Mouse (Mus musculus) neural tube, embryonic 13.5 days (tissue): ENCODE data around the gene Kmt2d. TPM values are rescaled to one million over a fixed set of nuclear protein-coding genes. Genes with fewer than 3 reads are reported as not detected.

Source experiments
- ATAC-seq: fragments of 200-750 bp; cut with Nextera tagmentation; 2 replicates; pipeline ENCODE4 v1.8.0; 2017; ENCODE audit warnings: low read depth, mild to moderate bottlenecking, moderate TSS enrichment, moderate library complexity
- H3K27ac ChIP-seq: fragments of 300-500 bp; sonication (generic); replicated peaks from 2 replicates; pipeline ENCODE4 v1.5.1; 2015; ENCODE audit warnings: moderate library complexity, mild to moderate bottlenecking, inconsistent platforms
- H3K27me3 ChIP-seq: fragments of 300-500 bp; sonication (generic); 2 replicates; pipeline ENCODE4 v1.6.1; 2015; ENCODE audit warnings: mild to moderate bottlenecking, inconsistent platforms
- H3K36me3 ChIP-seq: fragments of 300-500 bp; sonication (generic); 2 replicates; pipeline ENCODE4 v1.6.1; 2015; ENCODE audit warnings: mild to moderate bottlenecking, inconsistent platforms
- H3K4me1 ChIP-seq: fragments of 300-500 bp; sonication (generic); replicated peaks from 2 replicates; pipeline ENCODE4 v1.6.1; 2015; ENCODE audit warnings: inconsistent platforms
- H3K4me2 ChIP-seq: fragments of 300-500 bp; sonication (generic); 2 replicates; pipeline ENCODE4 v1.6.1; 2015; ENCODE audit warnings: inconsistent platforms, mild to moderate bottlenecking, moderate library complexity
- H3K4me3 ChIP-seq: fragments of 300-500 bp; sonication (generic); 2 replicates; pipeline ENCODE4 v1.5.1; 2015; ENCODE audit warnings: mild to moderate bottlenecking, inconsistent platforms
- H3K9ac ChIP-seq: fragments of 300-500 bp; sonication (generic); 2 replicates; pipeline ENCODE4 v1.6.1; 2015; ENCODE audit warnings: moderate library complexity, mild to moderate bottlenecking, inconsistent platforms
- H3K9me3 ChIP-seq: fragments of 300-500 bp; sonication (generic); 2 replicates; pipeline ENCODE4 v1.6.1; 2016; ENCODE audit warnings: inconsistent platforms
- WGBS: fragments of 180-500 bp; shearing (Covaris S2); methylation state at CpG from one replicate; pipeline ENCODE4 v1.1.7; 2015; 5-methylcytosine and 5-hydroxymethylcytosine counted together
- polyA plus RNA-seq: library from polyadenylated mRNA; unstranded; fragments of >200 nt; fragmentation: Nextera tagmentation; extraction: Ambion mirVana; gene quantifications from 2 replicates; pipeline ENCODE4 v1.2.1, GENCODE M21; 2015

Gene Kmt2d
- polyA plus RNA-seq, 1 experiment from 2014 or later = 9.7 TPM

DNA sequence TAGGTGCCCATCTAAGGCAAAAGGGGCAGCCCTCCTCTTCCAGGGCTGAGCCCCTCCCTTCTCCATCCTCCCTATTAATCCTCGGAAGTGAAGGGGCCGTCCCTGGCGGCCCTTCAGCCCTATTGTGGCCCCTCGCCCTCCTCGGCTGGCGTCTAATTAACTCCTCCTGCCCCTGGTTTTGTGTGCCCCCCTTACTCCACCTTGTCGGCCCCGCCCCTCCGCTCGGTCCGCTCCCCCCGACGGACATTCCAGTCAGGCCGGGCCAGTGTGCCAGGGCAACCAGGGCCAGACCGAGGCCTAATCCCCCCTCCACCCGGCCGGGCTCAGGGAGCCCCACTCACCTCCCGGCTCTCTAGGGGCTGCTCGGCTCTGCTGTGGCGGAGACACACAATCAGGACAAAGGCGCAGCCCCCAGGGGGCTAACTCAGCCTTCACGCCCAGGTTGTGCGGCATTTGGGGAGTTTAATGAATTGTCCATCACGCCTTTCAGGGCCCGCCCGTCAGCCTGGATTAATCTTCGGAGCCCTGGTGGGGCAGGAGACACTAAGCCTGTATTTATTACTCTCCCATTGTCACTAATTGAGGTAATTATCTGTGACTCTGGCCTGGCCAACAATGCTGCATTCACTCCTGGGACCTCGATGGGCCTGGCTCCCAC, 73.0 kb downstream of the Kmt2d start:
- ATAC-seq = peak; percentile 94
- no peak overlapping the region for H3K4me3 ChIP-seq
- peak overlapping the region; percentile 28 for H3K4me2 ChIP-seq
- H3K9ac ChIP-seq = 0 out of 2 replicates have a peak overlapping the region, but pooled peaks have one; percentile 13
- H3K27ac ChIP-seq = no peak overlapping the region
- 3% methylated on average over 28 of the region's 28 CpGs for WGBS
- H3K4me1 ChIP-seq = peaks cover 35% of the 10 kb centered on the region
- H3K36me3 ChIP-seq = no peaks in the 10 kb centered on the region
- H3K27me3 ChIP-seq = peaks cover 98% of the 10 kb centered on the region
- no peaks in the 10 kb centered on the region for H3K9me3 ChIP-seq

DNA sequence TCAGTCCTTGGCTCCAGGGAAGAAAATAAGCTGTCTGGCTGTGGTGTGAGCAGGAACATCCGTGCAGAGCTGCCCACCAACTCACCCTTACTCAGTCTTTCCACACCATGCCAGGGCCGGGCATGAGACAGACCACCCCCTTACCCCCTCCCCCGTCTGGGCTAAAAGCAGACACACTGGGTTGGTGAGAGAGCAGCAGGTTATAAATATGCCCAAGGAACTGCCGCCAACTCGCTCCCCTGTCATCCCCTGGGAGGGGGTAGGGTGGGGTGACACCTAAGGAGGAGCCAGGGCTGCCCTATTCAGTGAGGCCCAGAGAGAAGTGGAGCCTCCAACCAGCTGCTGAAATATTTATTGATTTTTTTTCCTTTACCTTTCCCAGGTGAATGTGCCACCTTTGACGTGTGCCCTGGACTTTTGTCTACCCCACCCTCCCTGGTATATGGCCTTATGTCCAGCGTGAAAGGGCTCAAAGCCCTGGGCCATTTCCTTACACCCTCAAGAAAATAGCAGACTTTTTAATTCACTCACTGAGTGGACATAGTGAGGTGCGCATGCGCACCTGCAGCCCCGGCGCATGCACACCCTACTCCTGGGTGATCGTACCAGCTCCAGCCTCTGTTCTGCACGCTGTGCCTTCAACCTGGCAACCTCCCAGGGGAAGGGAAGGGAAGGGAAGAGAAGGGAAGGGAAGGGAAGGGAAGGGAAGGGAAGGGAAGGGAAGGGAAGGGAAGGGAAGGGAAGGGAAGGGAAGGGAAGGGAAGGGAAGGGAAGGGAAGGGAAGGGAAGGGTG, 74.0 kb downstream of the Kmt2d start:
- H3K4me1 ChIP-seq = peaks cover 44% of the 10 kb centered on the region
- no peak overlapping the region for H3K4me3 ChIP-seq
- WGBS = 4% methylated on average over 13 of the region's 13 CpGs
- no peak overlapping the region for H3K4me2 ChIP-seq
- H3K9ac ChIP-seq = no peak overlapping the region
- H3K27me3 ChIP-seq = peaks cover 98% of the 10 kb centered on the region
- no peak overlapping the region for H3K27ac ChIP-seq
- ATAC-seq = no peak
- no peaks in the 10 kb centered on the region for H3K36me3 ChIP-seq
- H3K9me3 ChIP-seq = no peaks in the 10 kb centered on the region

DNA sequence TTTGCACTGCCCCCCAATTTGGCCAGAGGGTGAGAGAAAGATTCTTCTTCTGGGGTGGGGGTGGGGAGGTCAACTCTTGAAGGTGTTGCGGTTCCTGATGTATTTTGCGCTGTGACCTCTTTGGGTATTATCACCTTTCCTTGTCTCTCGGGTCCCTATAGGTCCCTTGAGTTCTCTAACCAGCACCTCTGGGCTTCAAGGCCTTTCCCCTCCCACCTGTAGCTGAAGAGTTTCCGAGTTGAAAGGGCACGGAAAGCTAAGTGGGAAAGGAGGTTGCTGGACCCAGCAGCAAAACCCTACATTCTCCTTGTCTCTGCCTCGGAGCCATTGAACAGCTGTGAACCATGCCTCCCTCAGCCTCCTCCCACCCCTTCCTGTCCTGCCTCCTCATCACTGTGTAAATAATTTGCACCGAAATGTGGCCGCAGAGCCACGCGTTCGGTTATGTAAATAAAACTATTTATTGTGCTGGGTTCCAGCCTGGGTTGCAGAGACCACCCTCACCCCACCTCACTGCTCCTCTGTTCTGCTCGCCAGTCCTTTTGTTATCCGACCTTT, 77.8 kb downstream of the Kmt2d start:
- ATAC-seq = no peak

DNA sequence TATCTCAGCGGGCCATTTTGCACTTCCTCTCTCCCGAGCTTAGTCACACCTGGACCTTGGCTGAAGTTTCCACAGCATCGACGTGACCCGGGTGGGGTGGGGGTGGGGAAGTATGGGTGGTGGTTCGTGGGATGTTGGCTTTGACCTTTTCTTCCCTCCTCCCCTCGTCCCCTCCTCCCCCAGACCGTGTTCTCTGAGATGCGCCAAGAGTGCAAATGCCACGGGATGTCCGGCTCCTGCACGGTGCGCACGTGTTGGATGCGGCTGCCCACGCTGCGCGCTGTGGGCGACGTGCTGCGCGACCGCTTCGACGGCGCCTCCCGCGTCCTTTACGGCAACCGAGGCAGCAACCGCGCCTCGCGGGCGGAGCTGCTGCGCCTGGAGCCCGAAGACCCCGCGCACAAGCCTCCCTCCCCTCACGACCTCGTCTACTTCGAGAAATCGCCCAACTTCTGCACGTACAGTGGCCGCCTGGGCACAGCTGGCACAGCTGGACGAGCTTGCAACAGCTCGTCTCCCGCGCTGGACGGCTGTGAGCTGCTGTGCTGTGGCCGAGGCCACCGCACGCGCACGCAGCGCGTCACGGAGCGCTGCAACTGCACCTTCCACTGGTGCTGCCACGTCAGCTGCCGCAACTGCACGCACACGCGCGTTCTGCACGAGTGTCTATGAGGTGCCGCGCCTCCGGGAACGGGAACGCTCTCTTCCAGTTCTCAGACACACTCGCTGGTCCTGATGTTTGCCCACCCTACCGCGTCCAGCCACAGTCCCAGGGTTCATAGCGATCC, 78.6 kb downstream of the Kmt2d start:
- Histone ChIP-seq H3K4me1 (peaks cover 49% of the 10 kb centered on the region), H3K9me3 (no peaks in the 10 kb centered on the region), H3K9ac (peak overlapping the region; percentile 43; the same call in 1 of the 2 replicates), H3K4me2 (peak overlapping the region; percentile 56), H3K27me3 (peaks cover 98% of the 10 kb centered on the region), H3K4me3 (peak overlapping the region; percentile 35), H3K27ac (no peak overlapping the region), H3K36me3 (no peaks in the 10 kb centered on the region)
- 1% methylated on average over 74 of the region's 75 CpGs for WGBS
- 0 out of 2 replicates have a peak, but pooled peaks have one; percentile 37 for ATAC-seq

More for the DNA sequence above, 77.8 kb downstream of the Kmt2d start:
- Histone ChIP-seq H3K9ac (peak overlapping the region; percentile 43; the same call in 1 of the 2 replicates), H3K27ac (no peak overlapping the region), H3K36me3 (no peaks in the 10 kb centered on the region), H3K27me3 (peaks cover 98% of the 10 kb centered on the region), H3K4me3 (peak overlapping the region; percentile 35), H3K4me1 (peaks cover 57% of the 10 kb centered on the region), H3K4me2 (peak overlapping the region; percentile 56), H3K9me3 (no peaks in the 10 kb centered on the region)
- 3% methylated on average over 13 of the region's 13 CpGs for WGBS

DNA sequence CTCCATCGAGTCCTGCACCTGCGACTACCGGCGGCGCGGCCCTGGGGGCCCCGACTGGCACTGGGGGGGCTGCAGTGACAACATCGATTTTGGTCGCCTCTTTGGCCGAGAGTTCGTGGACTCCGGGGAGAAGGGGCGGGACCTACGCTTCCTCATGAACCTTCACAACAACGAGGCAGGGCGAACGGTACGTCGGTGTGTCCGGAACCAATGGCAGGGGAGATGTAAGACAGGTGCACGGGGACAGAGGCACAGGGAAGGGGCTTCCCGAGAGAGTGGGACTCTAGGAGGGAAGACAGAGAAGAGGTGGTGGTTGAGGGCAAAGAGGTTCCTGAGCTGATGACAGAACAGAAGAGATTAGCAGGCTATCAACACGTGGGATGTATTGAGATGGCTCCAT, 79.2 kb downstream of the Kmt2d start:
- ATAC-seq = no peak

DNA sequence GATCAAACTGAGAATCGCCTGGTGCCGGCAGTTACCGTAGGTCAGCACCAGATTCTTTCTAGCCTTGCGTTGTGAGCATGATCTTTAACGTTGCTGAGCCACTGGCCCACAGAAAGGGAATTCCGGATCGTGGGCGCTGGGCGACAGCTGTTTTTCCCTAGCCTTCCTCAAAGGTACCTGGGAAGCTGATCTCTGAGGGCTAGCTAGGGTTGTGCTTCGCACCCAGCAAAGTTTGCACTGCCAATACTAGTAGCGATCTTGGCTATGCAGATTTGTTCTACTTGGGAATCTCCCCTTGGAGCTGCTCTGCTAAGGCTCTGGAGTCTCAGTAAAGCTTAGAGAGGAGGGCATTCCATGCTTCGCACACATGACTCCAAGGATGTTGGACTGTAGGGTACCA, 79.8 kb downstream of the Kmt2d start:
- H3K9me3 ChIP-seq = no peaks in the 10 kb centered on the region
- H3K9ac ChIP-seq = peak overlapping the region; percentile 45; the same call in 1 of the 2 replicates
- peaks cover 100% of the 10 kb centered on the region for H3K27me3 ChIP-seq
- 0% methylated on average over 12 of the region's 12 CpGs for WGBS
- H3K4me2 ChIP-seq = peak overlapping the region; percentile 41
- H3K4me3 ChIP-seq = peak overlapping the region; percentile 35
- peaks cover 38% of the 10 kb centered on the region for H3K4me1 ChIP-seq
- no peak for ATAC-seq
- H3K27ac ChIP-seq = no peak overlapping the region
- no peaks in the 10 kb centered on the region for H3K36me3 ChIP-seq

More for the DNA sequence above, 79.2 kb downstream of the Kmt2d start:
- peaks cover 43% of the 10 kb centered on the region for H3K4me1 ChIP-seq
- H3K9ac ChIP-seq = no peak overlapping the region
- peak overlapping the region; percentile 41; the same call in 1 of the 2 replicates for H3K4me2 ChIP-seq
- H3K27ac ChIP-seq = no peak overlapping the region
- H3K36me3 ChIP-seq = no peaks in the 10 kb centered on the region
- under 1% methylated on average over 23 of the region's 23 CpGs for WGBS
- H3K9me3 ChIP-seq = no peaks in the 10 kb centered on the region
- H3K27me3 ChIP-seq = peaks cover 100% of the 10 kb centered on the region
- H3K4me3 ChIP-seq = peak overlapping the region; percentile 35

DNA sequence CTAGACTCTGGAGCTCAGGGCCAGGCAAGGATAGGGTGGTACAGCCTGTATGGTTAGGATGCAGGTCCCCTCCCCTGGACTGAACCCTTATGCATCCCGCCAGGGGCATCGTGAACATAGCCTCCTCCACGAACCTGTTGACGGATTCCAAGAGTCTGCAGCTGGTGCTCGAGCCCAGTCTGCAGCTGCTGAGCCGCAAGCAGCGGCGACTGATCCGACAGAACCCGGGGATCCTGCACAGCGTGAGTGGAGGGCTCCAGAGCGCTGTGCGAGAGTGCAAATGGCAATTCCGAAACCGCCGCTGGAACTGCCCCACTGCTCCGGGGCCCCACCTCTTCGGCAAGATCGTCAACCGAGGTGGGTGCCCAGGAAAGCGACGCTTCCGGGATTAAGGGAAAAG, 80.2 kb downstream of the Kmt2d start:
- Histone ChIP-seq H3K9ac (peak overlapping the region; percentile 45; the same call in 1 of the 2 replicates), H3K9me3 (no peaks in the 10 kb centered on the region), H3K4me1 (peaks cover 38% of the 10 kb centered on the region), H3K36me3 (no peaks in the 10 kb centered on the region), H3K4me2 (peak overlapping the region; percentile 41), H3K27me3 (peaks cover 98% of the 10 kb centered on the region), H3K27ac (no peak overlapping the region), H3K4me3 (peak overlapping the region; percentile 35)
- no peak for ATAC-seq
- WGBS = under 1% methylated on average over 23 of the region's 23 CpGs

DNA sequence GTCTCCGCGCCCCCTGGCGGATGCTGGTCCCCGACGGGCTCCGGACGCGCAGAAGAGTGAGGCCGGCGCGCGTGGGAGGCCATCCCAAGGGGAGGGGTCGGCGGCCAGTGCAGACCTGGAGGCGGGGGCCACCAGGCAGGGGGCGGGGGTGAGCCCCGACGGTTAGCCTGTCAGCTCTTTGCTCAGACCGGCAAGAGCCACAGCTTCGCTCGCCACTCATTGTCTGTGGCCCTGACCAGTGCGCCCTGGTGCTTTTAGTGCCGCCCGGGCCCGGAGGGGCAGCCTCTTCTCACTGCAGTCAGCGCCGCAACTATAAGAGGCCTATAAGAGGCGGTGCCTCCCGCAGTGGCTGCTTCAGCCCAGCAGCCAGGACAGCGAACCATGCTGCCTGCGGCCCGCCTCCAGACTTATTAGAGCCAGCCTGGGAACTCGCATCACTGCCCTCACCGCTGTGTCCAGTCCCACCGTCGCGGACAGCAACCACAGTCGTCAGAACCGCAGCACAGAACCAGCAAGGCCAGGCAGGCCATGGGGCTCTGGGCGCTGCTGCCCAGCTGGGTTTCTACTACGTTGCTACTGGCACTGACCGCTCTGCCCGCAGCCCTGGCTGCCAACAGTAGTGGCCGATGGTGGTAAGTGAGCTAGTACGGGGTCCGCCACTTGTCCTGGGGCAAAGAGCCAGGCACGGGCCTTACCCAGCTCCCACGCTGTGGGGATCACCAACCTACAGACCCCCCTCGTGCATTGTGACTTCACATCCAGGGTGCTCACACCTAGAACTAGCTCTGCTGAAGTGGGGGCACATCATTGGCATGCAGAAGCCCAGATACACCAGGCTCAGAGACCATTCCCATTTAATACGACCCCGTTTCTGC, 81.1 kb downstream of the Kmt2d start, which contains the start of gene Wnt1:
Gene Wnt1, plus strand, starts transcription at position 197 of the 875 bp plus-strand sequence.
- H3K4me1 ChIP-seq = peaks cover 38% of the 10 kb centered on the region
- H3K9me3 ChIP-seq = no peaks in the 10 kb centered on the region
- no peak within 1 kb of the TSS for H3K27ac ChIP-seq
- 0 out of 2 replicates have a peak within 1 kb of the TSS, but pooled peaks have one; percentile 45 for H3K9ac ChIP-seq
- H3K36me3 ChIP-seq = no peaks in the 10 kb centered on the region
- no peak for ATAC-seq
- H3K4me2 ChIP-seq = peak within 1 kb of the TSS; percentile 41
- peaks cover 98% of the 10 kb centered on the region for H3K27me3 ChIP-seq
- 1% methylated on average over 51 of the region's 51 CpGs for WGBS
- H3K4me3 ChIP-seq = peak within 1 kb of the TSS; percentile 35

DNA sequence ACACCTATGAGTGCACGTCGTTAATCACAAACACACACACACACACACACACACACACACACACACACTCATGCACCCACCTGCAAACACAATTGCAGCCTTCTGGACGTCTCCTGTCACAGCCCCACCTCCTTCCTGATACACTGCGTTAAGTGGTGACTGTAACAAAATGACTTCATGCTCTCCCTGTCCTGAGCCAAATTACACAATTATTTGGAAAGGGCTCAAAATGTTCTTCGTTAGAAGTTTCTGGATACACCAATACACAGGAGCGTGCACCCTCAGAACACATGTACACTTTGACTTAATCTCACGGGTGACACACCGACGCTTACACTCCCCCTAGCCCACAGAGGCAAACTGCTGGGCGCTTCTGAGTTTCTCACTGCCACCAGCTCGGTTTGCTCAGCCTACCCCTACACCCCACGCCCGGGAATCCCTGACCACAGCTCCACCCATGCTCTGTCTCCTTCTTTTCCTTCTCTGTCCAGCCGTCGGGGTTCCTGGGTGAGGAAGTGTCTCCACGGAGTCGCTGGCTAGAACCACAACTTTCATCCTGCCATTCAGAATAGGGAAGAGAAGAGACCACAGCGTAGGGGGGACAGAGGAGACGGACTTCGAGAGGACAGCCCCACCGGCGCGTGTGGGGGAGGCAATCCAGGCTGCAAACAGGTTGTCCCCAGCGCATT, 81.9 kb downstream of the Kmt2d start:
- ATAC-seq = no peak
- WGBS = 12% methylated on average over 24 of the region's 24 CpGs

DNA sequence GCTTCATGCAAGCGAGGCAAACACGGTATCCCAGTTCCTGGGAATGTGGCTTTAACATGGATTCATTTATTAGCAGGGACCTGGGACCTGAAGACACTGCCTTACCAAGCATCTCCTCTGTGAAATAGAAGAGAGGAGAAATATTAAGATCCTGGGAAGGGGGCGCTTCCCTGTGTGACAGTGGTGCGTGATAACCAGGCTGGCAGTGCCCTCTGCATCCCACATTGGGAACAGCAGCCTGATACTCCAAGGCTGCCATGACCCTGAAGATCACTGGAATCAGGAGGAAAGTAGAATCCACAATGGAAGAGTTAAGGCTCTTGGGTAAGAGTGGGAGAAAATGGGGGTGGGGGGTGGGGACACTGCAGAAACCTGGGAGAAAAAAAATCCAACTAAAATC, 83.1 kb downstream of the Kmt2d start:
- Histone ChIP-seq H3K4me1 (peaks cover 32% of the 10 kb centered on the region), H3K36me3 (no peaks in the 10 kb centered on the region), H3K4me3 (no peak overlapping the region), H3K27ac (no peak overlapping the region), H3K4me2 (no peak overlapping the region), H3K9ac (no peak overlapping the region), H3K27me3 (peaks cover 92% of the 10 kb centered on the region), H3K9me3 (no peaks in the 10 kb centered on the region)
- 33% methylated on average over 4 of the region's 4 CpGs for WGBS
- no peak for ATAC-seq

More for the DNA sequence above, 81.9 kb downstream of the Kmt2d start:
- Histone ChIP-seq H3K27me3 (peaks cover 97% of the 10 kb centered on the region), H3K4me2 (no peak overlapping the region), H3K9ac (no peak overlapping the region), H3K36me3 (no peaks in the 10 kb centered on the region), H3K4me3 (peak overlapping the region; percentile 9), H3K27ac (no peak overlapping the region), H3K4me1 (peaks cover 38% of the 10 kb centered on the region), H3K9me3 (no peaks in the 10 kb centered on the region)
